Mouse (Mus musculus) midbrain, embryonic 14.5 days (tissue): ENCODE data around the gene Gm20388. TPM values are rescaled to one million over a fixed set of nuclear protein-coding genes. Genes with fewer than 3 reads are reported as not detected.
A peak's percentile ranks its signal among the peaks of the same experiment; 100 is the strongest.

Source experiments
- ATAC-seq: fragments of 200-750 bp; cut with Nextera tagmentation; 2 replicates; pipeline ENCODE4 v1.8.0; 2017; ENCODE audit warnings: moderate number of reproducible peaks, moderate library complexity; ENCODE audit not compliant: low FRiP score, low TSS enrichment
- DNase-seq: peaks from one replicate; pipeline ENCODE4 v3.0.0-alpha.2; 2015
- H3K27ac ChIP-seq: fragments of 300-500 bp; sonication (generic); replicated peaks from 2 replicates; pipeline ENCODE4 v1.5.1; 2014; ENCODE audit warnings: mild to moderate bottlenecking, low read depth, low read length, moderate library complexity
- H3K27me3 ChIP-seq: fragments of 300-500 bp; sonication (generic); 2 replicates; pipeline ENCODE4 v1.6.1; 2014; ENCODE audit warnings: low read length, control low read depth, mixed read lengths; ENCODE audit not compliant: control insufficient read depth, insufficient read depth
- H3K36me3 ChIP-seq: fragments of 300-500 bp; sonication (generic); 2 replicates; pipeline ENCODE4 v1.6.1; 2014; ENCODE audit warnings: low read length, control low read depth; ENCODE audit not compliant: control insufficient read depth, insufficient read depth
- H3K4me1 ChIP-seq: fragments of 300-500 bp; sonication (generic); 2 replicates; pipeline ENCODE4 v1.6.1; 2014; ENCODE audit warnings: mild to moderate bottlenecking, antibody characterized with exemption, low read length, control low read depth; ENCODE audit not compliant: control insufficient read depth, insufficient read depth
- H3K4me2 ChIP-seq: fragments of 300-500 bp; sonication (generic); 2 replicates; pipeline ENCODE4 v1.6.1; 2014; ENCODE audit warnings: mild to moderate bottlenecking, low read length, moderate library complexity
- H3K4me3 ChIP-seq: fragments of 300-500 bp; sonication (generic); replicated peaks from 2 replicates; pipeline ENCODE4 v1.5.1; 2014; ENCODE audit warnings: low read depth, low read length
- H3K9ac ChIP-seq: fragments of 300-500 bp; sonication (generic); replicated peaks from 2 replicates; pipeline ENCODE4 v1.6.1; 2014; ENCODE audit warnings: mild to moderate bottlenecking, low read length, moderate library complexity
- H3K9me3 ChIP-seq: fragments of 300-500 bp; sonication (generic); 2 replicates; pipeline ENCODE4 v1.6.1; 2016; ENCODE audit warnings: low read length, control low read depth, mixed read lengths; ENCODE audit not compliant: control insufficient read depth
- WGBS: fragments of 180-500 bp; shearing (Covaris S2); extraction: QIAGEN DNeasy Blood & Tissue Kit; methylation state at CpG from one replicate; pipeline ENCODE4 v1.1.7; 2014; 5-methylcytosine and 5-hydroxymethylcytosine counted together
- polyA plus RNA-seq: library from polyadenylated mRNA; unstranded; fragments of >200 nt; fragmentation: Nextera tagmentation; extraction: Ambion mirVana; gene quantifications from 2 replicates; pipeline ENCODE4 v1.2.1, GENCODE M21; 2014

Gene Gm20388
- polyA plus RNA-seq, 1 experiment from 2014 or later = 4.1 TPM

DNA sequence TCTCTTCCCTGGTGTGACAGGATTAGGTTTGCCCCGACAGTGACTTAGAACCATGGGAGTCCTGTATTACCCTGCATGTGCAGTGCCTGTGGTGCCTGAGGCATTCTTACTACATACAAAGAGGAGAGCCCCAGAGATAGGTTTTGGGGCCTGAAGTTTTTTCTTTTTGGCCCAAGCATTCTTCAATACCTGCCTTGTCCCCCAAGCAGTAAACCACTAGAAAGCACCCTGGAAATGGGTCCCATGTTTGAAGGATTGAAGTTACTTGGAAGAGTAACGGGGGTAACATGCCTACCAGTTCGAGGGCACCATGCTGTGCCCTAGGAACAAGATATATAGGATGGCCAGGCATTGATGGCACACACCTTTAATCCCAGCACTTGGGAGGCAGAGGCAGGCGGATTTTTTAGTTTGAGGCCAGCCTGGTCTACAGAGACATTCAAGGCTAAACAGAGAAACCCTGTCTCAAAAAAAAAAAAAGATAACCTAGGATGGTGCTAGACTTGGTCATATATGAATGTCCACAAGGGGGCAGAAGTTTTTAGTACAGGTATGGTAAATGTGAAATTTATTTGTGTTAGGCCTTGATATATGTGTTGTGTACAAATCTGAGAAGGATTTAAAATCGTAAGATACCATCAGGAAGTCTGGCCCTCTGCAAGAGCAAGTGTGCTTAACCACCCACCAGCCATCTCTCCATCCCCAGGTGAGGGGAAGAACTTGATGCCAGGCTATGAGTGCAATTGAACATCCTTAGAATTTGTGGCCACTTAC, 3195.1 kb downstream of the Gm20388 start:
- Histone ChIP-seq H3K4me1 (peaks cover 7% of the 10 kb centered on the region), H3K36me3 (peaks cover 22% of the 10 kb centered on the region), H3K27ac (no peak overlapping the region), H3K9ac (no peak overlapping the region), H3K9me3 (no peaks in the 10 kb centered on the region), H3K27me3 (no peaks in the 10 kb centered on the region), H3K4me3 (no peak overlapping the region), H3K4me2 (no peak overlapping the region)
- 71% methylated on average over 5 of the region's 5 CpGs for WGBS
- DNase-seq = peak; percentile 86
- no peak for ATAC-seq

DNA sequence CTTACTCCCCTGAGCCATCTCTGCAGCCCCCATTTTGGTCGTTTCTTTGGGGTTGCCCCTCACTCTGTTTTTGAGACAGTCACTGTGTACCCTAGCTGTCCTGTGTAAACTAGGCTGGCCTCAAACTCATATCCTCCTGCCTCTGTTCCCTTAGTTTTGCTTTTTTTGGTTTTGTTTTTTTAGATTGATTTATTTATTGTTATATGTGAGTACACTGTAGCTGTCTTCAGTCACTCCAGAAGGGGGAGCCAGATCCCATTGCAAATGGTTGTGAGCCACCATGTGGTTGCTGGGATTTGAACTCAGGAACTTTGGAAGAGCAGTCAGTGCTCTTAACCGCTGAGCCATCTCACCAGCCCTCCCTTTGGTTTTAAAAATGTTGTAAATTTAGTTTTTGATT, 3195.9 kb downstream of the Gm20388 start:
- 62% methylated on average over 2 of the region's 2 CpGs for WGBS
- Histone ChIP-seq H3K9me3 (no peaks in the 10 kb centered on the region), H3K27me3 (no peaks in the 10 kb centered on the region), H3K4me1 (peaks cover 7% of the 10 kb centered on the region), H3K4me2 (no peak overlapping the region), H3K9ac (no peak overlapping the region), H3K36me3 (peaks cover 22% of the 10 kb centered on the region), H3K27ac (no peak overlapping the region), H3K4me3 (no peak overlapping the region)
- DNase-seq (peak; percentile 54), ATAC-seq (no peak)

DNA sequence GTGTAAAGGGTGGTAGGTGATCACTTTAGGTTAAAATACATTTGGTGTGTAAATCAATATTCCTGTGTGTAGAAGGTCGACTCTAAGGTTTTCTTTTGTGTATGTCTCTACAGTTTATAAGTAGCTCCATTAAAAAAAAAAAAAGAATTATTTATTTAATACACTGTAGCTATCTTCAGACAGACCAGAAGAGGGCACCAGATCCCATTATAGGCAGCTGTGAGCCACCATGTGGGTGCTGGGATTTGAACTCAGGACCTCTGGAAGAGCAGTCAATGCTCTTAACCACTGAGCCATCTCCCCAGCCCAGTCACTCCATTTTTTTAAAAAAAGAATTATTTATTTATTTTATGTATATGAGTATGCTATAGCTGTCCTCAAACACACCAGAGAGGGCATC, 3197.4 kb downstream of the Gm20388 start:
- H3K9me3 ChIP-seq = no peaks in the 10 kb centered on the region
- no peak overlapping the region for H3K9ac ChIP-seq
- ATAC-seq = no peak
- H3K27me3 ChIP-seq = no peaks in the 10 kb centered on the region
- H3K27ac ChIP-seq = no peak overlapping the region
- no peak overlapping the region for H3K4me2 ChIP-seq
- WGBS = 70% methylated on average over 1 of the region's 1 CpGs
- no peak overlapping the region for H3K4me3 ChIP-seq
- H3K4me1 ChIP-seq = peaks cover 7% of the 10 kb centered on the region
- DNase-seq = no peak
- peaks cover 22% of the 10 kb centered on the region for H3K36me3 ChIP-seq

DNA sequence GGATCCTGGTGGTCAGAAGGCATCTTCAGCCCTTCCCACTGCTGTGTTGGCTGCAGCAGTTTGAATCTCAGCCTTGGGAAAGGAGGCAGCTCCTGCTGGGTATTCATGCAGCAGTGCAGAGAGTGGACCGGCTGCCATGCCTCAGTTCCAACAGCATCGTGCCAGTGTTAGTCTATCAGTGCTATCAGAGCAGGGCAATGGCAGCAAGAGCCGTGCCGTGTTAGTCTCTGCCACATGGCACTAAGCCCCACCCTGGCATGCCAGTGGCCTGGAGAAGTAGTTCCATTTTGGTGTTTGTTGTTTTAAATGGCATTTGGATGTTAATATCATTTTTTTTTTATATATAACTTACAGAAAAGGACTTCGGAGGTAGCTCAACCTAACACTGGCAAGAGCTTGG, 3198.3 kb downstream of the Gm20388 start:
- no peaks in the 10 kb centered on the region for H3K9me3 ChIP-seq
- peaks cover 14% of the 10 kb centered on the region for H3K36me3 ChIP-seq
- no peak overlapping the region for H3K4me2 ChIP-seq
- H3K4me3 ChIP-seq = no peak overlapping the region
- no peaks in the 10 kb centered on the region for H3K27me3 ChIP-seq
- H3K9ac ChIP-seq = no peak overlapping the region
- ATAC-seq = no peak
- no peak overlapping the region for H3K27ac ChIP-seq
- WGBS = 86% methylated on average over 5 of the region's 5 CpGs
- no peaks in the 10 kb centered on the region for H3K4me1 ChIP-seq
- DNase-seq = no peak

DNA sequence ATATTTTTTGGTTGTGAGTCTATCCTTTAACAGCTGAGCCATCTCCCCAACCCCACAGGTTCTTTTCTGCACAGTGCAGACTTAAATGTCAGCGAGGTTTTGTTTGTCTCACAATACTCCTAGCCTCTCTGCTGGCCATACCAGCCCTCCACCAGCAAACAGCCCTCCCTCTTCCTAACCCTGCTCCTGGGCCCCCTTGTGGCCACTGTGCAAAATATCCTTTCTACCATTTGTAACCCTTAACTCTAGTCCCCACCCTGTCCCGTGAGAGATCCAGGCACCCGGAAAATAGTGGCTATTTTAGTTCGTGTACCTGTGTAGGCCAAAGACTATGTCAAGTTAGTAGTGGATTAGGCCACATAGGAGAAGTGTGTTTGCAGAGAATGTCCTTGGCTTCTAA, 3200.0 kb downstream of the Gm20388 start:
- no peak overlapping the region for H3K27ac ChIP-seq
- WGBS = 23% methylated on average over 4 of the region's 4 CpGs
- no peak overlapping the region for H3K4me3 ChIP-seq
- no peak overlapping the region for H3K4me2 ChIP-seq
- peaks cover 1% of the 10 kb centered on the region for H3K27me3 ChIP-seq
- DNase-seq = peak; percentile 71
- H3K36me3 ChIP-seq = no peaks in the 10 kb centered on the region
- no peak overlapping the region for H3K9ac ChIP-seq
- ATAC-seq = no peak
- H3K4me1 ChIP-seq = no peaks in the 10 kb centered on the region
- H3K9me3 ChIP-seq = no peaks in the 10 kb centered on the region

DNA sequence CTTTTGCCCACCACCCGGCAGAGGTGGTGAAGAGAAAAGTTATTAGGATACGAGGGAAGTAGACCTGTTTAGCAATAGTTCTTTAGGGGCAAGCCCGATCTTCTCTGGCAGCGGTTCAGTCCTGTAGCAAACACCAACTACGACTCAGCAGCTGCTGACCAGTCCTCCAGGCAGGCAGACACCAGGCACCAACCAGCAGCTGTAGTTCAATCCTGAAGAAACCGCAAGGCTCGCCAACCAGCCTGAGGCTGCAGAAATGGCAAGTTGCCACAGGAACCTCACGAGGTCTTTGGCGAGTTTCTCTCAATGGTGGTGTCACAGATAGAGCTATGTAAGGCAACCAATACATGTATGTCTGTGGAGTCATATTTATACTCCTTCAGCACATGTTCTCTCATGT, 3202.3 kb downstream of the Gm20388 start:
- 88% methylated on average over 9 of the region's 9 CpGs for WGBS
- Histone ChIP-seq H3K36me3 (no peaks in the 10 kb centered on the region), H3K4me1 (peaks cover 10% of the 10 kb centered on the region; the same call in 1 of the 2 replicates), H3K27ac (no peak overlapping the region), H3K9ac (no peak overlapping the region), H3K27me3 (peaks cover 24% of the 10 kb centered on the region), H3K9me3 (no peaks in the 10 kb centered on the region), H3K4me3 (no peak overlapping the region), H3K4me2 (no peak overlapping the region)
- DNase-seq (no peak), ATAC-seq (no peak)

DNA sequence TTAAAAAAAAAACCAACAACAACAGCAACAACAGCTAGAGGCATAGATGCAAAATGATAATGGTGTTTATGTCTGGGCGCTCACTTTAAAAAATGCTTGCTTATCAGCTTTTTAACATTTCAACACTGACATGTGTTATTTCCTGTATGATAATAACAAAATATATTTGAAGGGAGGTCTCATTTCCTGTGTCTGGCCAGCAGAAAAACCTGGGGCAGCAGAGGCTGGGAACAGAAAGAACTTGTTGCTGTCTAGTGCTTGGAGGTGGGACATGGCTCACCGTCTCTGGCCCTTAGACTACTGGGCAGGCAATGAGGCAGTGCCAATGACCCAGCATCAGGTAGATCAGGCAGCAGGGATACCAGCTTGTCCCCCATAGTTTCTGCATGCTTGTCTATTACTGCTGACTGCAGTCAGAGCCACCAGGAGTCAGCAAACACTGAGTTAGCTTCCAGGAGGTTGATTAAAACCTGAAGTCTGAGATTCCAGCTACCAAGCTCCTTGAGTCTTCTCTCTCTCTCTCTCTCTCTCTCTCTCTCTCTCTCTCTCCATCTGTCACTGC, 3203.3 kb downstream of the Gm20388 start:
- Histone ChIP-seq H3K4me3 (no peak overlapping the region), H3K27me3 (peaks cover 33% of the 10 kb centered on the region), H3K4me1 (peaks cover 10% of the 10 kb centered on the region; the same call in 1 of the 2 replicates), H3K9me3 (no peaks in the 10 kb centered on the region), H3K9ac (no peak overlapping the region), H3K4me2 (no peak overlapping the region), H3K36me3 (no peaks in the 10 kb centered on the region), H3K27ac (no peak overlapping the region)
- 68% methylated on average over 2 of the region's 2 CpGs for WGBS
- ATAC-seq = no peak
- DNase-seq = no peak

DNA sequence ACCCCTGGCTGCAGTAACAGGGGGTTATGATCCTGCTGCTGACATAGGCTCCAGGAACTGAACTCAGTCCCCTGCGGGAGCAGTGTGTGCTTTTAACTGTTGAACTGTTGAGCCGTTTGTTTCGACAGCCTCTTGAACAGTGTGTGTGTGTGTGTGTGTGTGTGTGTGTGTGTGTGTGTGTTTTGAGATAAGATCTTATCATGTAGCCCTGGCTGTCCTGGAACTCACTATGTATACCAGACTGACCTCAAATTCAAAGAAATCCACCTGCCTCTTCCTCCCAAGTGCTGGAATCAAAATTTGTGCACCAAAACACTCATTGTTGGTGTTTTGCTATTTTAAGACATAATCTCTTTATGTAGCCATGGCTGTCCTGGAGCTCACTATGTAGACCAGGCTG, 3204.0 kb downstream of the Gm20388 start:
- no peaks in the 10 kb centered on the region for H3K9me3 ChIP-seq
- H3K36me3 ChIP-seq = no peaks in the 10 kb centered on the region
- no peak for DNase-seq
- 67% methylated on average over 3 of the region's 3 CpGs for WGBS
- peaks cover 37% of the 10 kb centered on the region for H3K27me3 ChIP-seq
- H3K4me2 ChIP-seq = no peak overlapping the region
- ATAC-seq = no peak
- no peak overlapping the region for H3K9ac ChIP-seq
- no peak overlapping the region for H3K27ac ChIP-seq
- peaks cover 10% of the 10 kb centered on the region; the same call in 1 of the 2 replicates for H3K4me1 ChIP-seq
- no peak overlapping the region for H3K4me3 ChIP-seq
